Mouse (Mus musculus): ENCODE results near the gene Itga5.
A peak's percentile ranks its signal among the peaks of the same experiment; 100 is the strongest.

DNA sequence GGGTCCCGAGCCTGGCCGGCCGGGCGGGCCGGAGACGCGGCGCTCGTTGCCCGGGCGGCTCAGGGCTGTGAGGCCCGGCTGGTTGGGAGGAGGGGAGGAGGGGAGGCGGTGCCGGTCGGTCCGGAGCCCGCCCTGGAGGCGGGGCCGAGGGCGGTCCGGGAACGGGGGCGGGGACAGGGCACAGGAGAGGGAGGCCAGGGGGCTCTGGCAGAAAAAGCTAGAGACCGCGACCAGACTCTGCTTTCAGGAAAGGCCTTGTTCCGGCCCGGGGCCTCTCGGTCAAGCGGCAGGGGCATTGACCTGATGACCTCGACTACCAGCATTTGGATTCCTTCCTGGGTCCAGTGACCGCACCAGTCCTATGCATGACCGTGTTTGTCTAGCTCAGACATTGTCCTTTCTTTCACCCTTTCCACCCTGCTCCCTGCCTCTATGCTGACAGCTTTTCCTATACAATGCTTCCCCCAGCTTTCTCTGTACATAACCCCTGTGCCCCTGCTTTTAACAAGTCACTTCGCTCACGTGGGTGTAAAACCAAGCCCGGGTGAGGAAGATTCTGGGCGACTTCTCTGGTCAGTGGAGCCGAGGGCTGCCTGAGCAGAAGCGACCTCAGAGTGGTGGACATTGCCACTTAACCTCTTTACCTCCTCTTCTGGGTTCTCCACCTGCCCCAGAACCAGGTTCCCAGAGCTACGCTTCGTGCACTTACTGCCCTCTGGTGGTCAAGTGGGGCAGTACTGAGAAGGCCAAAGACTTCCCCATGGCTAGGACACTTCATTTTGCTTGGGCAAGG is 42.9 kb downstream of the Itga5 start:
- peak; percentile 98 for TF ChIP-seq CTCF (IDR thresholded peaks at IDR 0.05; ENCODE audit: insufficient read depth, low read length)
- TF ChIP-seq POLR2A (IDR thresholded peaks at IDR 0.05; ENCODE audit: borderline replicate concordance, extremely low read depth, low read depth, low read length), result no peak

Measured in lung, adult 2 months (tissue).